Mouse (Mus musculus) T-helper 2 cell (primary cell): ENCODE measurements at regions not wholly inside any gene's neighbourhood (a gene's known extent, or its start where the extent isn't known, plus 50 kb on each side); places are given as distances from the start of the nearest gene placed in this dataset.

ENCODE experiments used
- in situ Hi-C: fragments of 300-600 bp; cut with MboI, MseI; formaldehyde crosslinking; loops from one replicate; pipeline ENCODE4 v1.15.1; 2025; ENCODE audit warnings: high pct_unique_total_duplicates

DNA sequence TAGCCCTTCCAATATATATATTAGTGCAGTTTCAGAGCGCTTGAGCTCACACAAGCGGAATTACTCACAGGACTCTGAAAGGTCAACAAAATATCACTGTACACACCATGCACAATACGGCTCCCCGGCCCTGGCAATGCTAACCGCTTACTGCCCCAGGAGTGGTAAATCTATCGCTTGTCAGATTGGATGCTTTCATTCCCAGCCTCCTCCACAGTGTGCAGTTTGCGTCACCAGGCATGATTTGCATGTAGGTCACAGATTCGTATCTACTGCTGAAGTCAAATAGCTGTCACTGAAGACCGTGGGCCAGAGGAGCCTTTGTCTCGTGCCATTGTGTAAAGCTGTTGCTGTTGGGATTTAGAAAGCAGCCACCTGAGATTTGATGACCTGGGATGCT lies 60.1 kb downstream of the Ccdc115 start:
- in situ Hi-C loops, result loop anchor here (10.0 kb wide), 1 partner anchor 1345 kb away; no protein-coding TSS in a partner anchor

DNA sequence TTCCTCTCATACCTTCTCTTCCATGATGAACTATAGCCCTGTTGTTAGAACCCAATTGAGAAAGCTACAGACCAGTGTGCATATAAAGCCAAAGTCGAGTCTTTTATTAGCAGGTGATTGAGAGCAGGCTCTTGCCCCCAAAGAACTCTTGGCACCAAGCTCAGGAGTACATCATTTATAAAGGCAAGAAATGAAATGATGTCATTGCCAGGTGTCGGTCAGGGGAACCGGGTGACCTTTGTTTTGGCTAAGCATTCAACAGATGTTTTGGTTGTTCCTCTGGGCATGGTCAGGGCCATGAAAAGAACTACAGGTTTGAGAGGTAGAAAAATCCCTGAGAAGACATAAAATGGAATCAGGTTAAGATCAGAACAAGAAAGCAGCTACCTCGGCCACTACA lies 61.6 kb downstream of the Ccdc115 start:
- in situ Hi-C loops, result loop anchor here (10.0 kb wide), 1 partner anchor 1347 kb away; no protein-coding TSS in a partner anchor

DNA sequence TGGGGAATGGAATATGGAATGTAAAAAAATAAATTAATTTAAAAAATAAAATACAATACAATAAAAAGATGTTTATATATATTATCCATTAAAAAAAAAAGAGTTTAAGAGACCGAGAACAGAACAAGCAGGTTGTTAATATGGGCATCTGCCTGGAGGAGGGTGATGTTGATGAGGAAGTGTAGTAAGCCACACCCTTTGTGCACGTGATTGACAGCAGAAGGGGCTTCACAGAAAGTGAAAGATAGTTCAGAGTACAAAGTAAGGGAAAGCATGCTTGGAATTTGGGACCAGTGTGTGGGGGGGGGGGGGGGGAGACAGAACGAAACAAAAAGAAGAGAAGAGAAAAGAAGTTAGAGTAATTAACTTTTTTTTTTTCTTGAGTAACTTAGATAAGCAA lies 64.0 kb downstream of the Ccdc115 start:
- in situ Hi-C loops, result loop anchor here (10.0 kb wide), 1 partner anchor 1349 kb away; no protein-coding TSS in a partner anchor

DNA sequence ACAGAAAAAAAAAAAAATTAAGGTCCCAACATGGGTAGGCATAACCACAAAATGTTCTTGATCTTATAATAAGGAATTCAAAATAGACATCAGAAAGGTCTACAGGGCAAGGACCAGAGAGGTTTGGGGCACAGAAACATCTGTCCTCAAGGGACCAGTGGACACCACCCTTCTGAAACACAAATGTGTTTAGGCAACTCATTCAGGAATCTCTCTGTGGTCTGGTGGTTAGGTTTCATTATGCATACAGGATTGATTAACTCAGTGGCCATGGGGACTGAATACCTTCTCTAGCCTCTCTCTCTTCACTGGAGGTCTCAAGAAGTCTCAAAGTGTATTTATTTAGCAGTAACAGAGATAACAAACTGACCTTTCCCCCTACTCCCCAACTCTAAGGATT lies 67.8 kb downstream of the Ccdc115 start:
- in situ Hi-C loops, result loop anchor here (10.0 kb wide), 1 partner anchor 1353 kb away; no protein-coding TSS in a partner anchor
